Mouse (Mus musculus) spleen, adult 2 months (tissue): ENCODE measurements around the gene Pth2r.

Experiments used
- CTCF ChIP-seq: fragments of 200-500 bp; IDR thresholded peaks from 2 replicates; pipeline ENCODE4 v1.5.1; 2011; ENCODE audit warnings: mild to moderate bottlenecking, inconsistent platforms; ENCODE audit not compliant: insufficient read depth, insufficient read length, insufficient replicate concordance; ENCODE audit errors: extremely low read depth
- POLR2A ChIP-seq: fragments of 200-500 bp; IDR thresholded peaks from 2 replicates; pipeline ENCODE4 v1.6.1; 2011; ENCODE audit warnings: low read depth, low read length, inconsistent platforms

GRCm38 (mm10) chr1:65311214-65311933 is 29.5 kb downstream of the Pth2r start:
- TF ChIP-seq POLR2A (no peak), CTCF (no peak)
